Mouse (Mus musculus): ENCODE results near the gene Shisa8.

DNA sequence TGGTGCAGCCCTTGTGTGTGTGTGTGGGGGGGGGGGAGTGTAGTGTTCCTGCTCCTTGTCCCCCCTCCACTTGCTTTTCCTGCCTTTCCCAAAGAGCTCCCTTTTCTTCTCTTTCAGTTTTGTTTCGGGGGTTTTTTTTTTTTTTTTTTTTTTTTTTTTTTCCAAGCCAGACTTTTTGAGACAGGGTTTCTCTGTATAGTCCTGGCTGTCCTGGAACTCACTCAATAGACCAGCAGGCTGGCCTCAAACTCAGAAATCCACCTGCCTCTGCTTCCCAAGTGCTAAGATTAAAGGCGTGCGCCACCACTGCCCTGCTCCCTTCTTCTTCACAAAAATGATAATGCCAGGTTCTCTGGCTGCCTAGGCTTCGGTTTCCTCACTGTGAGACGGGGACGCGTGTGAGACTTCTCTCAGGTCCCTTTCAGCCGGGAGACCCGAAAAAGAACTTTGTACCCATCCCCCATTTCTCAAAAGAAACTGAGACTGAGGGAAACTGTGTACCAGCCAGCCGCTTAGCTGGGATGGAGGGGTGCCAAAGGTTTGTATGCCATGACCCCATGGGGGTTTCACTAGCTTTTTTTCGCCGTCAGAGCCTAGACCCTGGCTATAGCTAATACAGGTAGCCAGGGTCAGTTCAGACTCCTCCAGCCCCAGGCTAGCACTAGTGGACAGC is 7.5 kb upstream of the Shisa8 start:
- TF ChIP-seq GATA1 (IDR thresholded peaks at IDR 0.05; ENCODE audit: low read length): no peak
- TF ChIP-seq TAL1 (IDR thresholded peaks at IDR 0.05; ENCODE audit: low read length): no peak

Data from erythroblast, embryonic 14.5 days (primary cell).